Mouse (Mus musculus) MEL (cell line): Measurements from ENCODE around the gene Lats2.

Source experiments
- EP300 ChIP-seq, 2 experiments: IDR thresholded peaks; 2 replicates each; pipeline ENCODE4 v1.6.1; 2011; ENCODE audit warnings: improper control_type of control experiment in 2 of 2, low read length in 2 of 2, low read depth in 1 of 2, mild to moderate bottlenecking in 1 of 2
- ZMIZ1 ChIP-seq: IDR thresholded peaks from 2 replicates; pipeline ENCODE4 v1.6.1; 2012; ENCODE audit warnings: low read depth, mild to moderate bottlenecking, inconsistent platforms, low read length, improper control_type of control experiment, moderate library complexity

GRCm38 (mm10) chr14:57730527-57730926, 27.7 kb downstream of the Lats2 start:
- TF ChIP-seq EP300 (IDR thresholded peaks at IDR 0.05; ENCODE audit: low read depth in 1 of 2, low read length in 2 of 2) (no peak), ZMIZ1 (no peak)
